Mouse (Mus musculus) erythroblast, embryonic 14.5 days (primary cell): ENCODE data around the gene Inka1.

Experiments
- GATA1 ChIP-seq: IDR thresholded peaks from 2 replicates; pipeline ENCODE4 v1.6.1; 2012; ENCODE audit warnings: low read length, inconsistent platforms, mixed read lengths
- TAL1 ChIP-seq: IDR thresholded peaks from 3 replicates; pipeline ENCODE4 v1.6.1; 2012; ENCODE audit warnings: low read length, inconsistent platforms, mixed read lengths

DNA sequence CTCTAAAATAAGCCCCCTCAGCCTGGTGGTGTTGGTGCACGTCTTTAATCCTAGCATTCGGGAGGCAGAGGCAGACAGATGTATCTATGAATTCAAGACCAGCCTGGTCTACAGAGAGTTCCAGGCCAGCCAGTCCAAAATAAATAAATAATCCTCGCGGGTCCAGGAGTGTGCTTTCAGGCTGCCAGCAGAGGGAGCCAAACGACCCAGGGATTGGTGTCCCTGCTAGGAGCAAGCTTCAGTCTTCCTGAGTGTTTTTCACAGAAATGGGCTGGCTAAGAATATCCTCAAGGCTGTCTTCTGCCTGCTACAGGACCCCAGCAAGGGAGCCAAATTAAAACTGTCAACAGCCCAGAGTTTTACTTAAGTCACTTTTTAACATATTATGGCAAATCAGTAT lies 22.0 kb downstream of the Inka1 start:
- TF ChIP-seq GATA1 (no peak), TAL1 (no peak)
